In the genomic region with DNA sequence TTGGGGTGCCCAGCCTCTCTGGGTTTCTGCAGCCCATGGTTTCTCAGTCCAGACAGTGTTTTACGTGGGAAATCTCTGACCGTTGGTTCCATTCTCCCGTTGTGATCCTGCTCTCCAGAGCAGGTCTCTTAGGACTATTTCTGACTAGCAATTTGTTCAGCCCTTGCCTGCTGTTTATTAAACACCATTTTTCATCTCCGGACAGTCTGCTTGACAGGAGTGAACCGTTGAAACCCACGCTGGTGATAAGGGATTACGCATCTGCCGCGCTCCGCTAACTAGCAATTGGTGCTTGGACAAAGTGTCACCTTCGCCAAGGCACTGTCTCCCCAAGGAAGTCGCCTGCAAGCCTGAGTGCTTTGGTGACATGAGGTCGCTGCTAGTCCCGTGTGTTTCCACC, we compare ENCODE assay signal across 9 mouse cellular contexts. TPM values are rescaled to one million over a fixed set of nuclear protein-coding genes. Genes with fewer than 3 reads are reported as not detected.
A peak's percentile ranks its signal among the peaks of the same experiment; 100 is the strongest.
DNase-seq lines count a peak whose midpoint lies in the region; ATAC-seq lines count a peak whose summit lies in the region.
"Had no signal": no experiment of that assay in that cellular context is flagged by ENCODE, and none has a peak within 500 bp of the region (broad histone marks: within the 10 kb centered on the region; RNA-seq: fewer than 3 reads in every experiment).

No protein-coding gene starts in this region.

- no peak for DNase-seq in heart, embryonic 10.5 days (ENCODE audit: low spot score)
- DNase-seq in heart, postnatal 14 days, result no peak
- DNase-seq in embryo, embryonic 10.5 days (ENCODE audit: low spot score), result peak; percentile 23
- DNase-seq in urinary bladder, postnatal 25 days (ENCODE audit: low spot score), result no peak
- DNase-seq in right cerebral cortex, postnatal 10 days (ENCODE audit: low spot score in 2 of 2), result no peak
- DNase-seq in urinary bladder, postnatal 14 days (ENCODE audit: low spot score), result no peak

- no peak overlapping the region for H3K27ac ChIP-seq in heart, embryonic 10.5 days
- no peak overlapping the region for H3K27ac ChIP-seq in hindbrain, embryonic 13.5 days
- H3K27ac ChIP-seq in liver, embryonic 16.5 days (ENCODE audit: low read length), result no peak overlapping the region

- 0 out of 2 replicates have a peak, but pooled peaks have one; percentile 21 for ATAC-seq in hindbrain, embryonic 13.5 days (ENCODE audit: low FRiP score)
- ATAC-seq in liver, embryonic 16.5 days (ENCODE audit: low read depth), result no peak

- peaks cover 37% of the 10 kb centered on the region for H3K27me3 ChIP-seq in heart, embryonic 10.5 days (ENCODE audit: insufficient read depth, poor library complexity, severe bottlenecking)
- H3K27me3 ChIP-seq in hindbrain, embryonic 13.5 days, result peaks cover 21% of the 10 kb centered on the region
- H3K27me3 ChIP-seq in liver, embryonic 16.5 days (ENCODE audit: control insufficient read depth, insufficient read depth, low read depth, low read length), result peaks cover 24% of the 10 kb centered on the region

- peak overlapping the region; percentile 64 for H3K4me3 ChIP-seq in heart, embryonic 10.5 days
- peak overlapping the region; percentile 41 for H3K4me3 ChIP-seq in hindbrain, embryonic 13.5 days
- peak overlapping the region; percentile 50 for H3K4me3 ChIP-seq in liver, embryonic 16.5 days (ENCODE audit: low read depth, low read length)
- H3K4me3 ChIP-seq: erythroblast, embryonic 14.5 days had no signal

- peaks cover 7% of the 10 kb centered on the region; the same call in 1 of the 2 replicates for H3K4me1 ChIP-seq in heart, embryonic 10.5 days
- peaks cover 17% of the 10 kb centered on the region for H3K4me1 ChIP-seq in hindbrain, embryonic 13.5 days (replicated peaks)
- no peaks in the 10 kb centered on the region; the same call in 1 of the 2 replicates for H3K4me1 ChIP-seq in liver, embryonic 16.5 days (ENCODE audit: control insufficient read depth, low read depth, low read length)

- H3K9me3 ChIP-seq in heart, embryonic 10.5 days, result no peaks in the 10 kb centered on the region
- no peaks in the 10 kb centered on the region for H3K9me3 ChIP-seq in hindbrain, embryonic 13.5 days
- no peaks in the 10 kb centered on the region for H3K9me3 ChIP-seq in liver, embryonic 16.5 days (replicated peaks; ENCODE audit: control insufficient read depth, low read length)

- intact Hi-C loops in heart, postnatal 14 days (cut with DNase I), result no loop called here

- peak overlapping the region; percentile 65 for H3K4me2 ChIP-seq in hindbrain, embryonic 13.5 days
- H3K4me2 ChIP-seq in liver, embryonic 16.5 days (ENCODE audit: low read depth, low read length), result peak overlapping the region; percentile 58

- H3K36me3 ChIP-seq in heart, embryonic 10.5 days, result no peaks in the 10 kb centered on the region
- no peaks in the 10 kb centered on the region for H3K36me3 ChIP-seq in hindbrain, embryonic 13.5 days
- no peaks in the 10 kb centered on the region for H3K36me3 ChIP-seq in liver, embryonic 16.5 days (ENCODE audit: control insufficient read depth, insufficient read depth)

- H3K9ac ChIP-seq in hindbrain, embryonic 13.5 days, result peak overlapping the region; percentile 55
- H3K9ac ChIP-seq in liver, embryonic 16.5 days (ENCODE audit: low read depth, low read length), result no peak overlapping the region

- 6% methylated on average over 14 of the region's 14 CpGs for WGBS in heart, embryonic 10.5 days
- WGBS in hindbrain, embryonic 13.5 days, result 6% methylated on average over 14 of the region's 14 CpGs
- 2% methylated on average over 14 of the region's 14 CpGs for WGBS in liver, embryonic 16.5 days (ENCODE audit: insufficient replicate concordance)

RNA-seq across cellular contexts. Expression of a gene that starts 0.8 kb away (rescaled TPM):
- polyA plus RNA-seq in heart, embryonic 10.5 days (2016; fragmentation: Nextera tagmentation; extraction: Ambion mirVana), result 0.43 and 0.55 TPM in 2 replicates
- total RNA-seq in heart, postnatal 14 days (2021), result 1 to 10 TPM; 2.2 to 2.5 TPM
- 0.44 and 0.65 TPM in 2 replicates for polyA plus RNA-seq in hindbrain, embryonic 13.5 days (2015; fragmentation: Nextera tagmentation; extraction: Ambion mirVana)
- polyA plus RNA-seq in liver, embryonic 16.5 days (2015; fragmentation: Nextera tagmentation; extraction: Ambion mirVana), result 0.06 and 0.09 TPM in 2 replicates
- polyA plus RNA-seq: erythroblast, embryonic 14.5 days had no signal

RNA-seq across cellular contexts. Expression of a gene that starts 40.2 kb away (rescaled TPM):
- polyA plus RNA-seq in heart, embryonic 10.5 days (2016; fragmentation: Nextera tagmentation; extraction: Ambion mirVana), result not detected in 2 replicates
- not detected for total RNA-seq in heart, postnatal 14 days (2021)
- not detected in 2 replicates for polyA plus RNA-seq in hindbrain, embryonic 13.5 days (2015; fragmentation: Nextera tagmentation; extraction: Ambion mirVana)
- polyA plus RNA-seq in liver, embryonic 16.5 days (2015; fragmentation: Nextera tagmentation; extraction: Ambion mirVana), result not detected in 2 replicates
- polyA plus RNA-seq: erythroblast, embryonic 14.5 days had no signal

RNA-seq across cellular contexts. Expression of a gene that starts 40.3 kb away (rescaled TPM):
- polyA plus RNA-seq in heart, embryonic 10.5 days (2016; fragmentation: Nextera tagmentation; extraction: Ambion mirVana), result 1.7 and 2.0 TPM in 2 replicates
- total RNA-seq in heart, postnatal 14 days (2021), result under 1 TPM; 0.20 to 0.33 TPM
- 0.87 and 1.2 TPM in 2 replicates for polyA plus RNA-seq in hindbrain, embryonic 13.5 days (2015; fragmentation: Nextera tagmentation; extraction: Ambion mirVana)
- polyA plus RNA-seq in liver, embryonic 16.5 days (2015; fragmentation: Nextera tagmentation; extraction: Ambion mirVana), result 0.16 and 0.18 TPM in 2 replicates
- polyA plus RNA-seq: erythroblast, embryonic 14.5 days had no signal
